Mouse (Mus musculus) cerebellum, postnatal 4 days (tissue): ENCODE results near the gene Rxfp3.

ENCODE experiments used
- DNase-seq, 2 experiments: peaks; one replicate each; pipeline ENCODE4 v3.0.0; 2022; ENCODE audit warnings: low spot score in 2 of 2, mixed read lengths in 1 of 2

The Rxfp3 gene

GRCm38 (mm10) chr15:11037711-11038110 lies at the start of gene Rxfp3:
TSS of gene Rxfp3 (minus strand) at chr15:11037991.
- no peak for DNase-seq

DNA sequence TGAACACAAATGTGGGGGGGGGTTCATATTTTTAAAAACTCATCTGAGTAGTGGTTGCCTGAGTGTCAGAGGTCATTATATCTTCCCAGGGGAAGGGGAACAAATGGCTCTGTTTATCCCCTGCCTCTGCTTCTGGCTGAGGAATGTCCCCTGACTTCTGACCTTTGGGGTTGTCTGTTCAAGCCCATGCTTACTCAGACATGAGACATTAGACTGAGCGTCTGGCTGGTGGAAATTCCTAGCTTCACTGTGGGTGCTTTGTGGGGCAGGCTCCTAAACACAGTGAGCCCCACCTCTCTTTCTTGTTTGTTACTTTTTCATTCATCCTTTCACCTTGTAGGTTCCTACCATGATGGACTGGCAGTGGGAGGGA lies 47.2 kb upstream of the Rxfp3 start:
- DNase-seq, result no peak

DNA sequence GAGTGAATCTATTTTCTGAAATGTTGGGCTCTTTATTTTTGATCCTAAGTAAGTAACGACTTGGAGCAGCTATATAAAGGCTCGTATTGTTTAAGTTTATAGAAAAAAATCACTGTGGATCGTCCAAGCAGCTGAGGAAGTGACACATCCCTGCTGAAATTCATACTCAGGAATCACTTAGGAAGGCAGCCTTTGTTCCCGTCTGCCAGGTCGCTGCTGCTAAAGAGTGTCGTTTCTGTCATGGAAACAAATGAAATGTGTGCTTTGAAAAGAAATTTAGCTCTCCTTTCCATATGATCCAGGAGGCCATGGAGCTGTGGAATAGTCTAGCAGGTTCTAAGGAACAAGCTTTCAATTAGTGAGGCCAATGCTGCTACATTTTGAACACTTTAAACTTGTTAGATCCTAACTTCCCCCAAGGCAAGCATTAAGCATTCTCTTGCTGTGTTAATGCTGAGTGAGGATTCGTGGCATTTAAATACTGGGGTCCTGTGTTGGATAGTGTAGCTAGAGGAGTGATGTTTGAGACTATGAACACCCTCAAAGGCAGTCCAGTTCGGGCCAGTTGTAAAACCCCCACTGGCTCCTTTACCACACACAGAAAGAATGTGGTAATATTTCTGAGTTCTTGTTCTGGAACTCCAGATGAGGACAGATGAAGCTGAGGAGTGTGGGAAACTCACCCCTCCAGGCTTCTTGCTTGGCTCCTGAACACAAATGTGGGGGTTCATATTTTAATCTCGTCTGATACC lies 46.6 kb upstream of the Rxfp3 start:
- no peak for DNase-seq

- no peak for DNase-seq
These were observed 45.9 kb upstream of the Rxfp3 start for GRCm38 (mm10) chr15:11083678-11084077.

DNA sequence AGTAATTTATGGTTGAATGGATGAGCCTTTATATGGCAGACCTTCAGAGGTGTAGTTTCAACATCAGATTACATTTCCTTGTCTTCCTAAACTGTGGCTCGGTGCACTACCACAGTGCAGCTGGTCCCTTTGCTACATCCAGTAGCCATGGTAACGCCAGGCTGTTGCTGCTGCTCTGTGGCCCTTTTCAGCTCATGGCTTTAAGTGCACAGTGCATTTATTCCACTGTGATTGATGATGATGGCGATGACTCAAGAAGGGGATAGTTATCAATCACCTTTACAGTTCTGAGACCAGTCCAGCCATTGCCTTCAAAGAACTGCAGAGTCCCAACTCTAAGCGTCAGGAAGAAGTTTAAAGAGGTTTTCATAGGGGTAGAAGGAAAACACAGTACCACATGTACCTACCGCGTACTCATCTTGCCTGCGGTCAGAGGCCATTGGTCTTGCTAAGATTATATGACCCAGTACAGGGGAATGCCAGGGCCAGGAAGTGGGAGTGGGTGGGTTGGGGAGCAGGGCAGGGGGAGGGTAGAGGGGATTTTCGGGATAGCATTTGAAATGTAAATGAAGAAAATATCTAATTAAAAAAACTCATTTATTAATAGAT lies 45.3 kb upstream of the Rxfp3 start:
- DNase-seq, result no peak

DNA sequence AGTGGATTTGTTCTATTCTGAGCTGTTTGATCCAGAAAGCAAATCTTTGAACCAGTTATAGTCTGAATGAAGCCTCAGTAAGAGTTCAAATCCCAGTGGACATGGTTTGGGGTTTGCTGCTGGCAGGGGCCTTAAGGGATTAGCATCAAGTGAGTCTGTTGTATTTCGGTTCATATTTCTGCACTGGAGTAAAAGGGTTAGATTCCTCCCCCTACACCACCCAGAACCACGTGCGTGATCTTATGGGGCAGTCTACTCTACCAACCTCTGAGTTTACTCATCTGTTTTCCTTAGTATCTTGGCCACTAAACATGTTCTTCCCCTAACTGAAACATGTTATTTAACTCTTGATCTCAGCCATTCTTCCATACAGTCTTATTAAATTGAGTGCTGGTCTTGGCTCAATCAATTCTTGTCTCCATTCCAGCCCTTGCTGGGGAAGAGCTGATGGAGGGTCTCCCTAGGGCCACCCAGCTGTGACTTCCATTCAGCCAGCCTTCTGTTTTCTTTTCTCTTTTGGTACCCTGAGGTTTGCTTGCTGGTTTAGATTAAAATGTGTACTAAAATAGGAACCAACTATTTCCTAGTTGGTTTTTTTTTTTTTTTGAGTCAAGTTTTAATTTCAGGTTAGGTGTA lies 38.1 kb upstream of the Rxfp3 start:
- DNase-seq, result no peak

DNA sequence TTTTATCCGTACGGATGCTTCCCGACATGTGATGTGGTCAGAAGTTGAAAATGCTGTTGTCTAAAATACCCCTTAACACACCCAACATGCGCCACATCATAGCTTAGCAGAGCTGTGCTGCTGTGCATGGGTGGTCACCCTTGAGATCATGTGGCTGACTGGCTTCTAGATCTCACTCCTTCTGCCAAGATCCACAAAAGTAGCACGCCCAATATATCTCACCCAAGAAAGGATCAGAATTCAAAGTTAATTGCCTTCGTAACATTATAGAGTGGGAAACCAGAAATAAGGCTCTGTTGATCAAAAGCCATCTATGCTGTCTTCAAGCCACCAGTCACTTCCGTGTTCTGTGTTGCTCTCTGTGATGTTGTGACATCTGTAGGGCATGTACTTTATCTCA lies 30.1 kb upstream of the Rxfp3 start:
- DNase-seq, result no peak

DNA sequence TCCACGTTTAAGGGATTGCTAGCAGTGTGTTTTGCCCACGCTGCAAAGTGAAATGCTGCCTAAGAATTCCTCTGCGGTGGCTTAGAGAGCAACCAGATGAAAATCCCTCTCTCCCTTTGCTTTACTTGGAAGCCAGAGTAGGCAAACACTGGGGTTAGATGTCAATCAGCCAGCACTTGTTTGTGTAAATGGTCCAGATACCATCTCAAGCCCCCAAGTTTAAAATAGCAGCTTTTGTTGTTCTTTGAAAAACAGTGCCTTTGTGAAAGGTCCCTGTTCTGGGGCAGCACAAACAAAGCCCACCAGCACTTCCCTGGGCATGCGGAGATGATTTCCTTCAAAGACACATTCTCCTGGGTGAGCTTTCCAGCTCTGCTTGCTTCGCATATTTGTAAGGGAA lies 28.5 kb upstream of the Rxfp3 start:
- no peak for DNase-seq

DNA sequence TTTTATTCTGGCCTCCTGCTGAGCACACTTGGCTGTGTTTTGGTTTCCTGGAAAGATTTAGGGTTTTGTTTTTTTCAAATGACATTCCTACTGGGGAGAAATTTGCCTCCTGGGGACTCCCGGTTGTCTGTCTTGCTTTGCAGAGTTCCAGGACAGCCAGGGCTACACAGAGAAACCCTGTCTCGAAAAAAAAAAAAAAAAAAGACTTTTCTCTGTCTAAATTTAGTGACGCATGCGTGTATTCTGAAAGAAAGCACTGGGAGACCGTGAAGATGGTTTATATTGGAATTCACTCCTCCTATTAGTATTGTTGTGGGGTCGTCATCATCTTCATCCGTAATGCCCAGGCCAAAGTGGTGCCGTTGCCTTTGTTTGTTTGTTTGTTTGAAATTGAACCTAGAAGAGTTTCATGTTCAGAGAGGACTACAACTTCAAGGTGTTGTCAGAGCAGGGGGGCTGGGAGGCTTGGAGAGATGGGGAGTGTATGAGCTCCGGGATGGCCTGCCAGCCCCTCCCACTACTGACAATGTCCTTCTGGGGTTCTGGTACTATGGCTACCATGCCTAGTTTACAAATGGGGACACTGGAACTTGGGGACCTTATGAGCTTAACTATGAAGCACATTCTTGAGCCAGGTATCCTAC lies 27.9 kb upstream of the Rxfp3 start:
- no peak for DNase-seq

DNA sequence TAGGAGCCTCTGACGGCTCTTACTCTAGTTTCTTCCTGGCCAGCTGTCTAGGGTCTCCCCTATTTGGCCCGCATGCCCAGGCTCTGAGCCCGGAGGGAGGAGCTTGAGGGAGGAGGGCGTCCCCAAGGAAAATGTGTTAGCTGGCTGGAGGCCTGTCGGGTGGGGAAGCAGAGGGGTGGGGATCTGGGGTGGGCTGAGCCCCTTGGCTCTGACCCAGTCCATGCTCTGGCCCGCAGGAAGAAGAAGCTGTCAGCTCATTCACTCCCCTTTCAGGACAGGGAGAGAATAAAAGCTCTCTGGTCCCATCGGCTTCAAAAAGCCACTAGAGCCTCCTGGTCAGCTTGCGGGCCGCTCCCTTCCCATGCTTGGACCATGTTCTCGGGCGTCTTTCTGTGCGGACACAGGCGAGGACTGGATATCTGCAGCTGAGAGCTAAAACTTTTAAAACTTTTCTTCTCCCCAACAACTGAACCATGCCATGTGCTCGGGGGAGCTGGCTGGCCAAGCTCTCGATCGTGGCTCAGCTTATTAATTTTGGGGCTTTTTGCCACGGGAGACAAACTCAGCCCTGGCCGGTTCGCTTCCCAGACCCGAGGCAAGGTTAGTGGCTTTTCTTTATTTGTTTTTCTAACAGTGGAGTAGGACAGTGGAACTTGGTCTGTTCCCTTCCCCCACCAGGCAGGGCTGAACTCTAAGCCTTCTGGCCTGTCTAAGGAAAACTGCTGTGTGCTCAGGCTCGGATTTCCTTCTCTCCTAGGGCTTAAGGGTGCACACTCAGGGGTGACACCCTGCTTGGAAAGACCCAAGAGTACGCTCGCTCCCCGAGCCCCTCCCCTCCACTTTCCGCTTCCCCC lies 27.0 kb upstream of the Rxfp3 start, which contains the start of gene Adamts12:
Gene Adamts12, plus strand, starts transcription at position 233 of the 854 bp plus-strand sequence.
- peak in 1 of 2 experiments; percentile 28 for DNase-seq

DNA sequence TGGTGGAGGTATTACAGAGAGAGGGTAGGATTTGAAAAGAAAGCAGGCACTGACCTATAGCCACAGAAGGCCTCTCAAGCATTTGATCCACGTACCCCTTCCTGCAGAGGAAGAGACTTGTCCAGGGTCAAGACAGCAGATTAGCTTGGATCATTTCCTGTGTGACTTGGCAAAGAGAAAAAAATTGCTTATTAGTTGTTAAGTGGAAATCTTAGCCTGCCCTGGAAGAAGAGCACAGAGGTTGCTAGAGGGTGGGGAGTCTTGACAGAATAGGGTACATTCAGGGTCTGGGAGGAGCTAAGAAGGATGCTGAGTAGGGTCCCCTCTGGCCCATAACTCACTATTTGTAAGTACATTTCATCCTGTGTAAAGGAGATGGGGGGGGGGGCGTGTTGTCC lies 26.4 kb upstream of the Rxfp3 start:
- DNase-seq, result no peak

- DNase-seq, result no peak
These were observed 25.1 kb upstream of the Rxfp3 start for GRCm38 (mm10) chr15:11062903-11063302.

DNA sequence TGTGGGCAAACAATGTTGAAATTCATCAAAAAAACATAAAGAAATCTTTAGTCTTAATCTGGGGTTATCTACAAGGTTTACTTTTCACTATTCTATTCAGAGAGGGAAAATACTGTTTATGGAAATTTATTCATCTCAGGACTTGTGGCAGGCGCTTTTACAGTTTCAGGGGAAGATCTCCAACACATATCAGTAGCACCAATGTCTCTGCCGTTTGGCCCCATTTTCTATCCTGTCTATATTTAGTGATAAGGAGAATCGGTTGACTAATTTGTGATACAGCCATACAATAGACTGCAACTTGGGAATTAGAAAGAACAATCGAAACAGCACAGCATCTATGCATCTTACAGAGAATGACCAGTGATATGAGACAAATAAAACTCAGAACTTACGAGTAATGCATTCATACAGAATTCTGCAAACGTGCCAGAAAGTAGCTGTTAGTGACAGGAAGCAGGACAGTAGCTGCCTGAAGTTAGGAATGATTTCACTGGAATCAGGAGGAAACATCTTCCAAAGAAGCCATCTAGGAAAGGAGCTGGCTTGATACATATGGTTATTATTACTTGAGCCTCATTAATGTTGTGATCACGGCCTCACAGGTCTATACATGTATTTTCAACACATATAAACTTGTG lies 16.8 kb upstream of the Rxfp3 start:
- DNase-seq, result no peak

GRCm38 (mm10) chr15:11053678-11054439 lies 16.1 kb upstream of the Rxfp3 start:
- no peak for DNase-seq

DNA sequence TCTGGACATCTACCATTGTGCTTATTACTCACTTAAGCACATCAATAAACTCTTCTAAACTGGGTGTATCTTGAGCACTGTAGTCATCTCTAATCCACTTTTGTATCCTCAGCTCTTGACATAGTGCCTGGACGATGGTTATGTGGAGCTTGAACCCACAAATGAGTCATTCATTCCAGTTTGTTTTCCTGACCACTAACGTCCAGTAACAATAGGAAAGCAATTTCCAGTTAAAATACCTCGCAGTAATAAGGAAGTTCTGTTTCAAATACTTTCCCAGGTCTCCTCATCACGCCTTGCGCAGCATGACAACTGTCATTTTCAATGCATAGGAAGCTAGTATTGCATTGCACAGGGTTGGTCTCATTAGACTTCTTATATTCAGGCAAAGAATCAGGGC lies 5.0 kb upstream of the Rxfp3 start:
- DNase-seq, result no peak

GRCm38 (mm10) chr15:11041229-11041628 lies 3.4 kb upstream of the Rxfp3 start:
- DNase-seq, result no peak

GRCm38 (mm10) chr15:11040067-11040466 lies 2.3 kb upstream of the Rxfp3 start:
- no peak for DNase-seq

DNA sequence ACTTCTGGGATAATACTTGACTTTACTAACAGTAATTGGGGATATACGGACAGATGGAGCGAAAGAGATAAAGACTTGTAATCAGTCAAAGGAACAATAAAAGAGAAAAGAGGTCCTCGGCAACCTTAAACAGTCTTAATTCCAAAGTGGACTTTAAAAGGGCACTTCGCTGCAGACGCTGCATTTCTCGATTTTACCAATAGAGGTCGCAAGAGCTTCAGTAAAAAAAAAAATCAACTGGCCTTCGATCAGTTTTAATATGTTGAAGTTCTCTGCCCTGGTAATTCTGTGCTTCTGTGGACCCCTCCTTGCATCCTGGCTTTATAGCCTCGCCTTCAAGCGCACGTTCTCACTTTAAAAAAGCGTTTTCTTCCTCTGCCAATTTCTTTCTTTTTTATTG lies 685 bp upstream of the Rxfp3 start:
- DNase-seq, result peak; percentile 32 to 64

DNA sequence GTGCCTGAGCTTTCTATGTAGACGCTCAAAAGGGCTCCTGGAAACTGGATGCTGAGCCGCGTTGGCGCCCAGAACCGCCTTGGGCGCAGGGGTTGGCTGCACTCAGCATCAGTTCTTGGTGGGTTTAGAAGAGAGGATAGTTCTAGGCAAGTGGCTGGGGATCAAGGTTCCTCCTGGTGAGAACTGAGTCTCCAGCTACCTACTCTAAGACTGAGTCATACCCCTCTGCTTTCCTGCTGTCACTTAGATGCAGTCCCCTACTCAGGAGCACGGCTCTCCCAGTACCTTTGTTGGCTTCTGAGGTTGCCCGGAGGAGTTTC lies 455 bp downstream of the Rxfp3 start:
- no peak for DNase-seq

DNA sequence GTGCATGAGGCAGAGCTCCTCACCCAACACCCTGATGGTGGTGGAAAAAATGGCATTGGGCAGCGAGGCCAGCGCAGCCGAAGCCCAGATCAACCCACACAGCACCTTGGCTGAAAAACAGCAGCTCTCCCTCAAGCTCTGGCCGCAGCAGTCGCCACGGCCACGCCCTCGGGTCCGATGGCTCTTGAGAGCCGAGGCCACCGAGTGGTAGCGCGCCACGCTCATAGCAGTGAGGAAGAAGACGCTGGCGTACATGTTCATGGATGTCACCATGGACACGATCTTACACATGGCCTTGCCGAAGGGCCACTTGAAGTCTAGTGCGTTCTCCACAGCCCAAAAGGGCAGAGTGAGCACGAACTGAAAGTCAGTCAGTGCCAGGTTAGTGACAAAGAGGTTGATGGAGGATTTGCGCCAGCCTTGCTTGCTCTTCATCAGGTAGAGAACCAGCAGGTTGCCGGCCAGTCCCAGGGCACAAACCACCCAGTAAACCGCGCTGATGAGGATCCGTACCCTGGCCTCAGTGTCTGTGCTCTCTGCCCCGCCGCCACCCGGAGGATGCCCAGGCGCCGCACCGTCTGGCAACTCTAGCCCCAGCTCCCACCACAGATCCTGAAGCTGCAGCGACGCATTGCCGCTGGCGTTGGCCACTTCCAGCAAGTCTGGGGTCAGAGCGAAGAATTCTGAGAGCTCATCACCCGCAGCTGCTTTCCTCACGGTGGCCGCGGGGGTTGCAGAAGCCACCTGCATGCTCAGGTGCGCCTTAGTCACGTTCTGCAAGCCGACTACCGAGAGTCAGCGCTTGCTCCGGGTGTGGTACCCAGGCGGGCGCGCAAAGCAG lies 1.0 kb downstream of the Rxfp3 start:
- peak in 1 of 2 experiments; percentile 19 for DNase-seq
